Mouse (Mus musculus) forebrain, postnatal 0 days (tissue): Measurements from ENCODE around the gene Rsph14. TPM values are rescaled to one million over a fixed set of nuclear protein-coding genes. Genes with fewer than 3 reads are reported as not detected.

ENCODE experiments used
- ATAC-seq: fragments of 200-750 bp; cut with Nextera tagmentation; 2 replicates; pipeline ENCODE4 v1.8.0; 2017; ENCODE audit warnings: mild to moderate bottlenecking, moderate library complexity
- DNase-seq: peaks from one replicate; pipeline ENCODE4 v3.0.0-alpha.2; 2015
- H3K27ac ChIP-seq: fragments of 300-500 bp; sonication (generic); 2 replicates; pipeline ENCODE4 v1.5.1; 2014; ENCODE audit warnings: low read depth, mild to moderate bottlenecking, antibody characterized with exemption, low read length, moderate library complexity, mixed read lengths
- H3K27me3 ChIP-seq: fragments of 300-500 bp; sonication (generic); 2 replicates; pipeline ENCODE4 v1.6.1; 2014; ENCODE audit warnings: mild to moderate bottlenecking, low read length, mixed read lengths; ENCODE audit not compliant: insufficient read depth
- H3K36me3 ChIP-seq: fragments of 300-500 bp; sonication (generic); 2 replicates; pipeline ENCODE4 v1.6.1; 2014; ENCODE audit warnings: mild to moderate bottlenecking, moderate library complexity; ENCODE audit not compliant: insufficient read depth
- H3K4me1 ChIP-seq: fragments of 300-500 bp; sonication (generic); 2 replicates; pipeline ENCODE4 v1.6.1; 2014; ENCODE audit warnings: antibody characterized with exemption; ENCODE audit not compliant: insufficient read depth
- H3K4me2 ChIP-seq: fragments of 300-500 bp; sonication (generic); 2 replicates; pipeline ENCODE4 v1.6.1; 2014; ENCODE audit warnings: low read depth, mild to moderate bottlenecking, moderate library complexity
- H3K4me3 ChIP-seq: fragments of 300-500 bp; sonication (generic); 2 replicates; pipeline ENCODE4 v1.5.1; 2014; ENCODE audit warnings: low read depth, low read length, mixed read lengths
- H3K9ac ChIP-seq: fragments of 300-500 bp; sonication (generic); 2 replicates; pipeline ENCODE4 v1.6.1; 2014; ENCODE audit warnings: mild to moderate bottlenecking
- H3K9me3 ChIP-seq: fragments of 300-500 bp; sonication (generic); 2 replicates; pipeline ENCODE4 v1.6.1; 2016; ENCODE audit warnings: low read length
- CTCF ChIP-seq: sonication (generic); IDR thresholded peaks from 2 replicates; pipeline ENCODE4 v1.5.1; 2016; ENCODE audit warnings: antibody characterized with exemption, control low read depth, low read depth
- WGBS: fragments of 180-500 bp; shearing (Covaris S2); extraction: QIAGEN DNeasy Blood & Tissue Kit; methylation state at CpG from one replicate; pipeline ENCODE4 v1.1.7; 2014; 5-methylcytosine and 5-hydroxymethylcytosine counted together
- polyA plus RNA-seq: library from polyadenylated mRNA; unstranded; fragments of >200 nt; fragmentation: Nextera tagmentation; extraction: Ambion mirVana; gene quantifications from 2 replicates; pipeline ENCODE4 v1.2.1, GENCODE M21; 2015
- total RNA-seq: library from RNA; depleted of rRNA; stranded (reverse); fragments of >200 nt; gene quantifications from 2 replicates; pipeline ENCODE4 v1.2.3, GENCODE M21; 2014; rRNA removed

Rsph14 gene
- total RNA-seq (0.23 and 0.24 TPM in 2 replicates), polyA plus RNA-seq (0.90 and 1.1 TPM in 2 replicates)

DNA sequence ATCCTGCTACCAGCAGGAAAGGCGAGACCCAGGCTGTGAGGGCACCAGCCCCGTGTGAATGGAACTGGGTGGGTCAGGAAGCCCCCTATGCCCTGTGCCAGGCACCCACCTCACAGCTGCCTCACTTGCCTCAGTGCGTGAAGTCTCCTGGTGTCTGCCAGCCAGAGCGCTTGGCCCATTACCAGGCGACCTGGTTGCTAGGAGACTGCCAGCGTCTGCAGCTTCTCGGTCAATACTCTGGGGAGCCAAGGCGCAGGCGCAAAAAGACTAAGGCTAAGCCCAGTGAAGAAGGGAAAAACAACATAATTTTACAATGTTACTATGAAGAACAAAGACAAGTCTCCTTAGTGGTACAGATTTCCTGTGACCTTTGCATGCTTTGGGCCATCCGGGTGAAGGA, at the start of gene Rsph14:
Rsph14 (minus strand) TSS at position 192 of the 400 bp plus-strand sequence.
- peak within 1 kb of the TSS; percentile 42 for H3K4me2 ChIP-seq
- 10% methylated on average over 10 of the region's 10 CpGs for WGBS
- H3K27ac ChIP-seq = no peak within 1 kb of the TSS
- no peak for TF ChIP-seq CTCF
- ATAC-seq (peak; percentile 58), DNase-seq (peak; percentile 89)
- H3K9me3 ChIP-seq = no peaks in the 10 kb centered on the region
- peaks cover 15% of the 10 kb centered on the region for H3K4me1 ChIP-seq
- peak within 1 kb of the TSS; percentile 31; the same call in 1 of the 2 replicates for H3K9ac ChIP-seq
- H3K36me3 ChIP-seq = no peaks in the 10 kb centered on the region
- H3K27me3 ChIP-seq = no peaks in the 10 kb centered on the region
- H3K4me3 ChIP-seq = no peak within 1 kb of the TSS

DNA sequence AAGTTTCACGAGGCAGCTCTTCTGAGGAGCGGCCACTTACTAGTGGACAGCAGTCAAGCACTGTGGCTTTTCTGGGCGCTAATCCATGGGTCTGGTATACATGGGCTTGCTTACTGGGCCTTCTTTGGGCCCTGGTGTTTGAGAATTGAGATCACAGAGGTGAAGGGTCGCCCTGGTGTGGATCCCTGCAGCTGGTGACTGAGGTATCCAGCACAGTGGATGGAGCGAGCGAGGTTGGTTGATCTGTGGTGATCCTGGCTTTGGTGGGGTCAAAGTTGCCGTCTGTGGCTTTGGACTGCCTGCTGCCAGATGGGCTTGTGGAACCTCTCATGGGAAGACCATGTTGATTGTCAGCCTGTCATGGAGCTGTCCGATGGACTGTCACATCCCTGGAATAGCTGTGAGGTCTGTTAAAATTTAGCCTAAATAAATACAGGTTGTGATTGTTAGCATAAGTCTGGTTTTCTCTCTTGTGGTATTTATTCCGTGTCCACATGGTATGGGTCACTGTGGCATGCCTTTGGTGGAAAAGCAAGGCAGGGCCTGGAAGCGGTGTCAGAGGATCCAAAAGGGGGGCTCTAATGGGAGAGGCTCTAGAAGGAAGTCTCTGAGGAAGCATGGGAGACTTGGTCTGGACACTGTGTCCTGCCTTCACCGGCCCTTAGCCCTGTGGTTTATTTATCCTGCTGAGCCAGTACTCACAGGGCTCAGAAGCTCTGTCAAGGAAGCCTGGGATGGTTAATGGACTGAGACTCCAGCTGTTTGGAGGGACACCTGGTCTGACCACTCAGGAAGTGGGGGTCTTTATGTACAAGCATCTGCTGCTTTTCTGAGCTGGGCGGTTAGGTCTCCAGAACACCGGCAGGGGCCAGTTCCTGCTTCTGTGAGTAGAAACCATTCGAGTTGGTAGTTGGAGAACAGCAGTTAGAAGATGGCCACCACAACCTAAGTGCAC, 46.1 kb upstream of the Rsph14 start:
- no peaks in the 10 kb centered on the region; the same call in 1 of the 2 replicates for H3K36me3 ChIP-seq
- DNase-seq (no peak), ATAC-seq (no peak)
- H3K27ac ChIP-seq = no peak overlapping the region
- no peak overlapping the region for H3K4me2 ChIP-seq
- no peaks in the 10 kb centered on the region for H3K27me3 ChIP-seq
- WGBS = 88% methylated on average over 14 of the region's 14 CpGs
- no peak overlapping the region for H3K4me3 ChIP-seq
- no peak overlapping the region for H3K9ac ChIP-seq
- no peak for TF ChIP-seq CTCF
- H3K9me3 ChIP-seq = no peaks in the 10 kb centered on the region
- no peaks in the 10 kb centered on the region for H3K4me1 ChIP-seq

DNA sequence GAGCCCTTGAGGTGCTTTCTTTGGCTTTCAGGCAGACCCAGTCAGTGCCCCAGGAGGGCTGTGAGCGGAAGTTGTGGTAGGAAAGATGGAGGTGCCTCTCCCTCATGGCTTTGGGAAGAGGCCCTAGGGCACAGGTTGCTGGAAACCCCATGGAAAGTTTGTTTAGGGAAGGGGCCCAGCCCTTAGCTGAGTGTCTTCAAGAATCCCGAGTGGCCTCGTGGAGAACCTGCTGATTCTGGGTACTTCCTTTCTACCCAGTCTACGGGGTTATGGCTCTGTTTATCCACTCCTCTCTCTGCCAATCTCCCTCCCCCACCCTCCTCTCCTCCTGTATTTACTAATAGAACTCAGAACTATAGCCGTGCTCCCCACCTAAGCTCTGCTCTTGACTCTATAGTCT, 43.3 kb upstream of the Rsph14 start:
- H3K4me1 ChIP-seq = no peaks in the 10 kb centered on the region
- no peak for ATAC-seq
- no peak overlapping the region for H3K4me3 ChIP-seq
- no peak overlapping the region for H3K4me2 ChIP-seq
- TF ChIP-seq CTCF = no peak
- H3K9ac ChIP-seq = no peak overlapping the region
- WGBS = 86% methylated on average over 5 of the region's 5 CpGs
- no peak for DNase-seq
- no peaks in the 10 kb centered on the region for H3K9me3 ChIP-seq
- H3K27me3 ChIP-seq = no peaks in the 10 kb centered on the region
- no peaks in the 10 kb centered on the region; the same call in 1 of the 2 replicates for H3K36me3 ChIP-seq
- H3K27ac ChIP-seq = no peak overlapping the region

DNA sequence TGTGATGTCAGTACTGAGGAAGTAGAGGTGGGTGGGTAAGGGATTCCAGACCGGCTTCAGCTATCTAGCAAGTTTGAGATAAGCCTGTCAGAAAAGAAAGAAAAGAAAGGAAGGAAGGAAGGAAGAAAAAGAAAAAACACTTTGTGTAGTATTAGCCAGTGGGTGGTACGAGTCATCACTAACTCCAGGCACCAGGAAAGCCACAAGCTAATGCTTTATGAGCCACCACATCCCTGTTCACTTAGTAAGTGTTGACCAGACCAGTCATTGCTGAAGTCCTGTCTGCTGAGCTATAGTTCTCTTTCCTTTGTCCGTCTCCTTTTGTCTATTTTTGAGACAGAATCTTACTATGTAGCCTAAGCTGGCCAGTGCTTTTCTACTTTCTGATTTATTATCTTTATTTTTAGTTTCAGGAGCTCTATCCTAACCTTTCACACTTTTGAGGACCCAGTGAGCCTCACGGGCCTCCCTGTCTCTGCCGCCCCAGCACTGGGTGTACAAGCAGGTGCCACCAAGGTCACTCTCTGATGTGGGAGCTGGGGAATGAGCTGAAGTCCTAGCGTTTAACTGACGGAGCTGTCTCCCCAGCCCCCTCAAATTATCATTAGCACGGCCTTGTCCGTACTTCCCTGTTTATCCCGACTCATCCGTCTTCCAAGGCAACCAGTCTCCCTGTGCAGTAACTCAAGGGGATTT, 38.0 kb upstream of the Rsph14 start:
- Histone ChIP-seq H3K27me3 (no peaks in the 10 kb centered on the region), H3K4me1 (0 out of 2 replicates have a peak, but pooled peaks cover 9% of the 10 kb centered on the region), H3K4me3 (no peak overlapping the region), H3K27ac (no peak overlapping the region), H3K9ac (no peak overlapping the region), H3K9me3 (no peaks in the 10 kb centered on the region), H3K36me3 (peaks cover 4% of the 10 kb centered on the region; the same call in 1 of the 2 replicates), H3K4me2 (no peak overlapping the region)
- 73% methylated on average over 11 of the region's 11 CpGs for WGBS
- DNase-seq (no peak), ATAC-seq (no peak)
- no peak for TF ChIP-seq CTCF

DNA sequence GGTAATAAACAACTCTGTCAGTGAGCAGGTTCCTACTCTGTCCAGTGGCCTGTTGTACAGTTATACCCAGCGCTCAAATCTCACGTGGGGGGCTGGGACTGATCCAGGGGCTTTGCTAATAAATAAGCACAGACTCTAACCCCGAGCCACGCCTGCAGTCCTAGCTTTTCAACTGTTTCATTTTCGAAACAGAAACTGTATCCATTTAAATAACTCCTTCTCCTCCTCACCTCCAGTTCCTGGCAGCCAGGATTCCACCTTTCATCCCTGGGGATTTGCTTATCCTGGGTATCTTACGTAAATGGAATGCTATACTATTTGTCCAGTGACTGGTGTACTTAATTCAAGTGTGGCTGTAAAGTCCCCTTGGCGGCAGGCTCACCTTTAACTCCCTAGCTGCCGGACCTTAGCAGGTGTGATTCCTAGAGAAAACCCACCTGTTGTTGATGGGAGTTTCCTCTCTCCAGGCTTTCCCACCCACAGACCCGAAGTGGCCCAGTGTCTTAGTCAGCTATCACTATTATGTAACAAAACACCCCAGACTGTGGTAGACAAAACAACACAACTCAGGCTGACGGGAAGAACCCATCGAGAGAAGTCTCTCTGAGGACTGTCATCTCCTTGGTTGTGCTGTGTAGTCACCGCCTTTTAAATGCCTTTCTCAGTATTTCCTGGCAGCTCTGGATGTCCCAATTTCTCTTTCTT, 36.4 kb upstream of the Rsph14 start:
- 59% methylated on average over 12 of the region's 12 CpGs for WGBS
- Histone ChIP-seq H3K4me1 (peaks cover 22% of the 10 kb centered on the region; the same call in 1 of the 2 replicates), H3K9ac (no peak overlapping the region), H3K36me3 (peaks cover 4% of the 10 kb centered on the region; the same call in 1 of the 2 replicates), H3K27ac (no peak overlapping the region), H3K9me3 (no peaks in the 10 kb centered on the region), H3K4me2 (no peak overlapping the region), H3K4me3 (no peak overlapping the region), H3K27me3 (no peaks in the 10 kb centered on the region)
- ATAC-seq (no peak), DNase-seq (no peak)
- no peak for TF ChIP-seq CTCF

DNA sequence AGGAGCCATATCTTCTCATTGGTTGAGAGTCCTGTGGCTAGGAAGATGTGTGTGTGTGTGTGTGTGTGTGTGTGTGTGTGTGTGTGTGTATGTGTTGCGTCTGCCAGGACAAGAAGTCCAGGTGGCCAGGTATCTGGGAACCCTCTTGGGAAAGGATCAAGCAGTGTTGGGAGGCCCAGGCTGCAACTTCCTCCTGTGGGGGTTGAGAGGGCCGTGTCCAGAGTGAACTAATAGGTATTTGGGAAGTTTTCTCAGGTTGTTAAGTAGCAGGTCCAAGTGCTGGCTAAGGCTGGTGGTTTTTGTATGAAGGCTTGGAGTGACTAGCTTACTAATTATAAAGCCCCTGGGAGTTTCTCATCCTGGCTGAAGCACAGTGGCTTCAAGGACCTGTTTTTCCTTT, 35.7 kb upstream of the Rsph14 start:
- Histone ChIP-seq H3K36me3 (0 out of 2 replicates have a peak, but pooled peaks cover 4% of the 10 kb centered on the region), H3K9me3 (no peaks in the 10 kb centered on the region), H3K9ac (no peak overlapping the region), H3K27me3 (no peaks in the 10 kb centered on the region), H3K27ac (no peak overlapping the region), H3K4me3 (no peak overlapping the region), H3K4me2 (no peak overlapping the region), H3K4me1 (peaks cover 28% of the 10 kb centered on the region)
- 45% methylated on average over 2 of the region's 2 CpGs for WGBS
- TF ChIP-seq CTCF = no peak
- ATAC-seq (no peak), DNase-seq (no peak)
